Mouse (Mus musculus) forebrain, postnatal 0 days (tissue): ENCODE results near the gene Pfdn4. TPM values are rescaled to one million over a fixed set of nuclear protein-coding genes. Genes with fewer than 3 reads are reported as not detected.

Experiments used
- ATAC-seq: fragments of 200-750 bp; cut with Nextera tagmentation; 2 replicates; pipeline ENCODE4 v1.8.0; 2017; ENCODE audit warnings: mild to moderate bottlenecking, moderate library complexity
- DNase-seq: peaks from one replicate; pipeline ENCODE4 v3.0.0-alpha.2; 2015
- H3K27ac ChIP-seq: fragments of 300-500 bp; sonication (generic); 2 replicates; pipeline ENCODE4 v1.5.1; 2014; ENCODE audit warnings: low read depth, mild to moderate bottlenecking, antibody characterized with exemption, low read length, moderate library complexity, mixed read lengths
- H3K27me3 ChIP-seq: fragments of 300-500 bp; sonication (generic); 2 replicates; pipeline ENCODE4 v1.6.1; 2014; ENCODE audit warnings: mild to moderate bottlenecking, low read length, mixed read lengths; ENCODE audit not compliant: insufficient read depth
- H3K36me3 ChIP-seq: fragments of 300-500 bp; sonication (generic); 2 replicates; pipeline ENCODE4 v1.6.1; 2014; ENCODE audit warnings: mild to moderate bottlenecking, moderate library complexity; ENCODE audit not compliant: insufficient read depth
- H3K4me1 ChIP-seq: fragments of 300-500 bp; sonication (generic); 2 replicates; pipeline ENCODE4 v1.6.1; 2014; ENCODE audit warnings: antibody characterized with exemption; ENCODE audit not compliant: insufficient read depth
- H3K4me2 ChIP-seq: fragments of 300-500 bp; sonication (generic); 2 replicates; pipeline ENCODE4 v1.6.1; 2014; ENCODE audit warnings: low read depth, mild to moderate bottlenecking, moderate library complexity
- H3K4me3 ChIP-seq: fragments of 300-500 bp; sonication (generic); 2 replicates; pipeline ENCODE4 v1.5.1; 2014; ENCODE audit warnings: low read depth, low read length, mixed read lengths
- H3K9ac ChIP-seq: fragments of 300-500 bp; sonication (generic); 2 replicates; pipeline ENCODE4 v1.6.1; 2014; ENCODE audit warnings: mild to moderate bottlenecking
- H3K9me3 ChIP-seq: fragments of 300-500 bp; sonication (generic); 2 replicates; pipeline ENCODE4 v1.6.1; 2016; ENCODE audit warnings: low read length
- CTCF ChIP-seq: sonication (generic); IDR thresholded peaks from 2 replicates; pipeline ENCODE4 v1.5.1; 2016; ENCODE audit warnings: antibody characterized with exemption, control low read depth, low read depth
- WGBS: fragments of 180-500 bp; shearing (Covaris S2); extraction: QIAGEN DNeasy Blood & Tissue Kit; methylation state at CpG from one replicate; pipeline ENCODE4 v1.1.7; 2014; 5-methylcytosine and 5-hydroxymethylcytosine counted together
- polyA plus RNA-seq: library from polyadenylated mRNA; unstranded; fragments of >200 nt; fragmentation: Nextera tagmentation; extraction: Ambion mirVana; gene quantifications from 2 replicates; pipeline ENCODE4 v1.2.1, GENCODE M21; 2015
- total RNA-seq: library from RNA; depleted of rRNA; stranded (reverse); fragments of >200 nt; gene quantifications from 2 replicates; pipeline ENCODE4 v1.2.3, GENCODE M21; 2014

Gene Pfdn4
- total and polyA plus RNA-seq, 2 experiments from 2014 or later, result 145 to 194 TPM

GRCm38 (mm10) chr2:170534803-170535174 is 38.6 kb downstream of the Pfdn4 start:
- ATAC-seq, result no peak
- H3K27ac ChIP-seq, result no peak overlapping the region
- WGBS, result 83% methylated on average over 11 of the region's 11 CpGs
- DNase-seq, result no peak
- H3K9ac ChIP-seq, result no peak overlapping the region
- H3K4me2 ChIP-seq, result no peak overlapping the region
- no peak overlapping the region for H3K4me3 ChIP-seq
- TF ChIP-seq CTCF, result no peak
- no peaks in the 10 kb centered on the region for H3K9me3 ChIP-seq
- H3K4me1 ChIP-seq, result no peaks in the 10 kb centered on the region
- H3K36me3 ChIP-seq, result no peaks in the 10 kb centered on the region
- H3K27me3 ChIP-seq, result no peaks in the 10 kb centered on the region

- Histone ChIP-seq H3K36me3 (no peaks in the 10 kb centered on the region), H3K4me1 (no peaks in the 10 kb centered on the region), H3K27ac (no peak overlapping the region), H3K4me2 (no peak overlapping the region), H3K9me3 (no peaks in the 10 kb centered on the region), H3K9ac (no peak overlapping the region), H3K27me3 (no peaks in the 10 kb centered on the region), H3K4me3 (no peak overlapping the region)
- ATAC-seq (no peak), DNase-seq (no peak)
- TF ChIP-seq CTCF, result no peak
Measured at GRCm38 (mm10) chr2:170535841-170536240, 39.6 kb downstream of the Pfdn4 start.

- Histone ChIP-seq H3K36me3 (no peaks in the 10 kb centered on the region), H3K27ac (no peak overlapping the region), H3K27me3 (no peaks in the 10 kb centered on the region), H3K9me3 (no peaks in the 10 kb centered on the region), H3K4me1 (no peaks in the 10 kb centered on the region), H3K4me2 (no peak overlapping the region), H3K4me3 (no peak overlapping the region), H3K9ac (no peak overlapping the region)
- WGBS, result 73% methylated on average over 9 of the region's 9 CpGs
- no peak for DNase-seq
- no peak for ATAC-seq
- no peak for TF ChIP-seq CTCF
Measured at GRCm38 (mm10) chr2:170539211-170539610, 43.0 kb downstream of the Pfdn4 start.

- no peak overlapping the region for H3K4me3 ChIP-seq
- ATAC-seq, result no peak
- H3K27me3 ChIP-seq, result no peaks in the 10 kb centered on the region
- 0 out of 2 replicates have a peak, but pooled peaks cover 7% of the 10 kb centered on the region for H3K4me1 ChIP-seq
- no peaks in the 10 kb centered on the region for H3K9me3 ChIP-seq
- no peak overlapping the region for H3K9ac ChIP-seq
- WGBS, result 84% methylated on average over 5 of the region's 5 CpGs
- no peak for DNase-seq
- TF ChIP-seq CTCF, result no peak
- H3K4me2 ChIP-seq, result no peak overlapping the region
- no peak overlapping the region for H3K27ac ChIP-seq
- no peaks in the 10 kb centered on the region for H3K36me3 ChIP-seq
Measured at GRCm38 (mm10) chr2:170543625-170544024, 47.4 kb downstream of the Pfdn4 start.

GRCm38 (mm10) chr2:170544159-170544558 is 47.9 kb downstream of the Pfdn4 start:
- H3K4me3 ChIP-seq, result no peak overlapping the region
- ATAC-seq, result no peak
- H3K4me1 ChIP-seq, result 0 out of 2 replicates have a peak, but pooled peaks cover 7% of the 10 kb centered on the region
- no peak overlapping the region for H3K27ac ChIP-seq
- no peaks in the 10 kb centered on the region for H3K9me3 ChIP-seq
- 28% methylated on average over 3 of the region's 3 CpGs for WGBS
- H3K27me3 ChIP-seq, result no peaks in the 10 kb centered on the region
- TF ChIP-seq CTCF, result no peak
- H3K4me2 ChIP-seq, result no peak overlapping the region
- H3K36me3 ChIP-seq, result no peaks in the 10 kb centered on the region
- H3K9ac ChIP-seq, result no peak overlapping the region
- DNase-seq, result no peak

- TF ChIP-seq CTCF, result no peak
- H3K4me1 ChIP-seq, result 0 out of 2 replicates have a peak, but pooled peaks cover 7% of the 10 kb centered on the region
- no peaks in the 10 kb centered on the region for H3K27me3 ChIP-seq
- ATAC-seq (no peak), DNase-seq (no peak)
- WGBS, result 85% methylated on average over 7 of the region's 7 CpGs
- no peaks in the 10 kb centered on the region for H3K36me3 ChIP-seq
- H3K4me2 ChIP-seq, result no peak overlapping the region
- H3K9ac ChIP-seq, result no peak overlapping the region
- H3K9me3 ChIP-seq, result no peaks in the 10 kb centered on the region
- no peak overlapping the region for H3K27ac ChIP-seq
- no peak overlapping the region for H3K4me3 ChIP-seq
Measured at GRCm38 (mm10) chr2:170544950-170545349, 48.7 kb downstream of the Pfdn4 start.

- H3K4me3 ChIP-seq, result no peak overlapping the region
- no peaks in the 10 kb centered on the region for H3K27me3 ChIP-seq
- H3K36me3 ChIP-seq, result no peaks in the 10 kb centered on the region
- 70% methylated on average over 4 of the region's 4 CpGs for WGBS
- 0 out of 2 replicates have a peak, but pooled peaks cover 7% of the 10 kb centered on the region for H3K4me1 ChIP-seq
- ATAC-seq, result no peak
- no peak overlapping the region for H3K4me2 ChIP-seq
- no peaks in the 10 kb centered on the region for H3K9me3 ChIP-seq
- TF ChIP-seq CTCF, result no peak
- H3K9ac ChIP-seq, result no peak overlapping the region
- DNase-seq, result no peak
- no peak overlapping the region for H3K27ac ChIP-seq
Measured at GRCm38 (mm10) chr2:170545745-170546144, 49.5 kb downstream of the Pfdn4 start.

- DNase-seq (no peak), ATAC-seq (no peak)
- WGBS, result 26% methylated on average over 6 of the region's 6 CpGs
Measured at GRCm38 (mm10) chr2:170547526-170547925, 51.3 kb downstream of the Pfdn4 start.

More at GRCm38 (mm10) chr2:170547526-170547925, 51.3 kb downstream of the Pfdn4 start:
- no peak for TF ChIP-seq CTCF
- no peak overlapping the region for H3K9ac ChIP-seq
- H3K27me3 ChIP-seq, result no peaks in the 10 kb centered on the region
- no peak overlapping the region for H3K27ac ChIP-seq
- H3K9me3 ChIP-seq, result no peaks in the 10 kb centered on the region
- no peak overlapping the region for H3K4me2 ChIP-seq
- no peak overlapping the region for H3K4me3 ChIP-seq
- H3K36me3 ChIP-seq, result no peaks in the 10 kb centered on the region
- H3K4me1 ChIP-seq, result peaks cover 9% of the 10 kb centered on the region; the same call in 1 of the 2 replicates
